Mouse (Mus musculus): ENCODE data around the gene Btbd16. TPM values are rescaled to one million over a fixed set of nuclear protein-coding genes. Genes with fewer than 3 reads are reported as not detected.

Btbd16 gene
- polyA plus RNA-seq (2014; fragmentation: Nextera tagmentation; extraction: Ambion mirVana) = not detected in 2 replicates

GRCm38 (mm10) chr7:130773914-130774630, at the start of gene Btbd16:
Btbd16 (plus strand) TSS chr7:130774069.
- no peak within 1 kb of the TSS for H3K9ac ChIP-seq (ENCODE audit: low read length)
- 45% methylated on average over 9 of the region's 9 CpGs for WGBS
- ATAC-seq (ENCODE audit: insufficient number of reproducible peaks, insufficient read depth, low FRiP score, low read depth) = no peak

DNA sequence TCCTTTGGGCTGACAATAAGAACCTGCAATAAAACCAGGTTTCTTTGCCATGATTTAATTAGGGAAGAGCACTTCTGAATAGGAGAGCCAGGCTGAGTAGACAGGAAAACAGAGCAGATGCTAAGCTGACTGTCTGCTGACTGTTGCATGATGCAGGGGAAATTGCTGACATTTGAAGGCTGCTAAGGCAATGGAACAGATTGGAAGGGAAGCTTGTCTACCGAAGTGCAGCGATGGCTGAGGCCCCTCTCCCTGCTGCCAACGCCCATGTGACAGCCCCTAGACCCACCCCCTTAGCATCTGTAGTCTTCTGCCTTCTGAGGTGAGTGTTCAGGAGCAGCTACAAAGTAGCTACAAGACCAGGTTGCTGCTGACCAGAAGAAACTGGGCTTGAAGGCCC, 47.7 kb upstream of the Btbd16 start:
- Histone ChIP-seq H3K27me3 (ENCODE audit: control insufficient read depth, insufficient read depth, low read length) (no peaks in the 10 kb centered on the region), H3K9me3 (ENCODE audit: control insufficient read depth, low read length) (no peaks in the 10 kb centered on the region), H3K4me3 (ENCODE audit: control insufficient read depth in 1 of 2, insufficient read depth in 1 of 2, low read depth in 1 of 2, low read length in 2 of 2) (no peak overlapping the region), H3K4me2 (ENCODE audit: low read length) (no peak overlapping the region), H3K9ac (ENCODE audit: low read length) (no peak overlapping the region), H3K4me1 (ENCODE audit: control insufficient read depth in 2 of 2, insufficient read depth in 2 of 2, low read length in 2 of 2) (peaks cover 13 to 28% of the 10 kb centered on the region in 2 experiments), H3K27ac (replicated peaks in 1 of 2; ENCODE audit: control insufficient read depth in 1 of 2, insufficient read depth in 1 of 2, low read depth in 2 of 2, low read length in 2 of 2) (peak overlapping the region; percentile 45 to 53; a peak in 3 of 4 replicates), H3K36me3 (ENCODE audit: control insufficient read depth, insufficient read depth, low read length) (peaks cover 51% of the 10 kb centered on the region)
- no peak for ATAC-seq (ENCODE audit: insufficient number of reproducible peaks, insufficient read depth, low FRiP score, low read depth)
- WGBS = 36% methylated on average over 3 of the region's 3 CpGs

More at GRCm38 (mm10) chr7:130773914-130774630, at the start of gene Btbd16:
- H3K9me3 ChIP-seq (ENCODE audit: control insufficient read depth, low read length) = no peaks in the 10 kb centered on the region
- no peaks in the 10 kb centered on the region for H3K36me3 ChIP-seq (ENCODE audit: control insufficient read depth, insufficient read depth, low read length)
- H3K27me3 ChIP-seq (ENCODE audit: control insufficient read depth, insufficient read depth, low read length) = no peaks in the 10 kb centered on the region
- no peak within 1 kb of the TSS for H3K4me3 ChIP-seq (ENCODE audit: control insufficient read depth in 1 of 2, insufficient read depth in 1 of 2, low read depth in 1 of 2, low read length in 2 of 2)
- no peak within 1 kb of the TSS for H3K27ac ChIP-seq (replicated peaks in 1 of 2; ENCODE audit: control insufficient read depth in 1 of 2, insufficient read depth in 1 of 2, low read depth in 2 of 2, low read length in 2 of 2)
- H3K4me2 ChIP-seq (ENCODE audit: low read length) = no peak within 1 kb of the TSS
- peaks cover 6 to 10% of the 10 kb centered on the region in 2 experiments; a peak in 3 of 4 replicates for H3K4me1 ChIP-seq (ENCODE audit: control insufficient read depth in 2 of 2, insufficient read depth in 2 of 2, low read length in 2 of 2)

- no peak overlapping the region for H3K9ac ChIP-seq (ENCODE audit: low read length)
- peaks cover 58% of the 10 kb centered on the region for H3K36me3 ChIP-seq (ENCODE audit: control insufficient read depth, insufficient read depth, low read length)
- H3K4me3 ChIP-seq (ENCODE audit: control insufficient read depth in 1 of 2, insufficient read depth in 1 of 2, low read depth in 1 of 2, low read length in 2 of 2) = no peak overlapping the region
- no peaks in the 10 kb centered on the region for H3K27me3 ChIP-seq (ENCODE audit: control insufficient read depth, insufficient read depth, low read length)
- peak; percentile 15; the same call in 1 of the 2 replicates for ATAC-seq (ENCODE audit: insufficient number of reproducible peaks, insufficient read depth, low FRiP score, low read depth)
- WGBS = 42% methylated on average over 8 of the region's 8 CpGs
- peaks cover 13 to 28% of the 10 kb centered on the region in 2 experiments for H3K4me1 ChIP-seq (ENCODE audit: control insufficient read depth in 2 of 2, insufficient read depth in 2 of 2, low read length in 2 of 2)
- no peaks in the 10 kb centered on the region for H3K9me3 ChIP-seq (ENCODE audit: control insufficient read depth, low read length)
- peak overlapping the region; percentile 21; the same call in 1 of the 2 replicates for H3K4me2 ChIP-seq (ENCODE audit: low read length)
- peak overlapping the region; percentile 53 to 68 for H3K27ac ChIP-seq (replicated peaks in 1 of 2; ENCODE audit: control insufficient read depth in 1 of 2, insufficient read depth in 1 of 2, low read depth in 2 of 2, low read length in 2 of 2)
Measured at GRCm38 (mm10) chr7:130726724-130727422, 47.0 kb upstream of the Btbd16 start.

DNA sequence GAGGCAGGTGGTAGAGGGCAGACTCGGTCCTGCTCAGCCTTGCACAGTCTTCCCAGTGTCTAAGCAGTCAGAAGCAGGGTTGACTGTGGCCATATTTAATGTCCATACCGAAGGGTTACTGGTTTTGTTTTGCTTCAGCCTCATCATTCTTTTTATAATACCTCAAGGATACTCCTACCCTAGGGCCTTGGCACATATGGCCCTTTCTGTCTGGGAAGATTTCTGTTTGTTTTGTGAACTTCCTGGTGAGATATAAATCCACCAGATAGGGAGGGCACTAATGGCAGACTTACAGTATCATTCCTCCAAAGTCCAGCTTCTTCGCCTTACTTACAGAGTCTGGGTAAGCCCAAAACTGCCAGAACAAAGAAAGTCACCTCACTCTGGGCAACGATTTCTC, 46.3 kb upstream of the Btbd16 start:
- Histone ChIP-seq H3K27ac (replicated peaks in 1 of 2; ENCODE audit: control insufficient read depth in 1 of 2, insufficient read depth in 1 of 2, low read depth in 2 of 2, low read length in 2 of 2) (peak overlapping the region; percentile 36 to 68; a peak in 3 of 4 replicates), H3K4me1 (ENCODE audit: control insufficient read depth in 2 of 2, insufficient read depth in 2 of 2, low read length in 2 of 2) (peaks cover 13 to 22% of the 10 kb centered on the region in 2 experiments), H3K9me3 (ENCODE audit: control insufficient read depth, low read length) (no peaks in the 10 kb centered on the region), H3K9ac (ENCODE audit: low read length) (no peak overlapping the region), H3K4me2 (ENCODE audit: low read length) (no peak overlapping the region), H3K4me3 (ENCODE audit: control insufficient read depth in 1 of 2, insufficient read depth in 1 of 2, low read depth in 1 of 2, low read length in 2 of 2) (no peak overlapping the region), H3K36me3 (ENCODE audit: control insufficient read depth, insufficient read depth, low read length) (peaks cover 62% of the 10 kb centered on the region), H3K27me3 (ENCODE audit: control insufficient read depth, insufficient read depth, low read length) (no peaks in the 10 kb centered on the region)
- WGBS = 87% methylated on average over 4 of the region's 4 CpGs
- no peak for ATAC-seq (ENCODE audit: insufficient number of reproducible peaks, insufficient read depth, low FRiP score, low read depth)

GRCm38 (mm10) chr7:130731792-130732191, 42.1 kb upstream of the Btbd16 start:
- WGBS = 92% methylated on average over 7 of the region's 7 CpGs
- ATAC-seq (ENCODE audit: insufficient number of reproducible peaks, insufficient read depth, low FRiP score, low read depth) = no peak
- no peak overlapping the region for H3K4me3 ChIP-seq (ENCODE audit: control insufficient read depth in 1 of 2, insufficient read depth in 1 of 2, low read depth in 1 of 2, low read length in 2 of 2)
- no peak overlapping the region for H3K4me2 ChIP-seq (ENCODE audit: low read length)
- peaks cover 81% of the 10 kb centered on the region for H3K36me3 ChIP-seq (ENCODE audit: control insufficient read depth, insufficient read depth, low read length)
- peaks cover 6 to 10% of the 10 kb centered on the region in 2 experiments for H3K4me1 ChIP-seq (ENCODE audit: control insufficient read depth in 2 of 2, insufficient read depth in 2 of 2, low read length in 2 of 2)
- no peaks in the 10 kb centered on the region for H3K27me3 ChIP-seq (ENCODE audit: control insufficient read depth, insufficient read depth, low read length)
- no peak overlapping the region for H3K9ac ChIP-seq (ENCODE audit: low read length)
- no peaks in the 10 kb centered on the region for H3K9me3 ChIP-seq (ENCODE audit: control insufficient read depth, low read length)
- no peak overlapping the region for H3K27ac ChIP-seq (replicated peaks in 1 of 2; ENCODE audit: control insufficient read depth in 1 of 2, insufficient read depth in 1 of 2, low read depth in 2 of 2, low read length in 2 of 2)

GRCm38 (mm10) chr7:130732908-130733307, 41.0 kb upstream of the Btbd16 start:
- Histone ChIP-seq H3K4me3 (ENCODE audit: control insufficient read depth in 1 of 2, insufficient read depth in 1 of 2, low read depth in 1 of 2, low read length in 2 of 2) (no peak overlapping the region), H3K4me2 (ENCODE audit: low read length) (no peak overlapping the region), H3K4me1 (ENCODE audit: control insufficient read depth in 2 of 2, insufficient read depth in 2 of 2, low read length in 2 of 2) (no peaks in the 10 kb centered on the region; a peak in 1 of 4 replicates), H3K9ac (ENCODE audit: low read length) (no peak overlapping the region), H3K27ac (replicated peaks in 1 of 2; ENCODE audit: control insufficient read depth in 1 of 2, insufficient read depth in 1 of 2, low read depth in 2 of 2, low read length in 2 of 2) (no peak overlapping the region), H3K36me3 (ENCODE audit: control insufficient read depth, insufficient read depth, low read length) (peaks cover 92% of the 10 kb centered on the region), H3K27me3 (ENCODE audit: control insufficient read depth, insufficient read depth, low read length) (no peaks in the 10 kb centered on the region), H3K9me3 (ENCODE audit: control insufficient read depth, low read length) (no peaks in the 10 kb centered on the region)
- no peak for ATAC-seq (ENCODE audit: insufficient number of reproducible peaks, insufficient read depth, low FRiP score, low read depth)
- WGBS = 86% methylated on average over 6 of the region's 6 CpGs

- H3K4me2 ChIP-seq (ENCODE audit: low read length) = no peak overlapping the region
- no peak overlapping the region for H3K27ac ChIP-seq (replicated peaks in 1 of 2; ENCODE audit: control insufficient read depth in 1 of 2, insufficient read depth in 1 of 2, low read depth in 2 of 2, low read length in 2 of 2)
- H3K9ac ChIP-seq (ENCODE audit: low read length) = no peak overlapping the region
- 98% methylated on average over 8 of the region's 8 CpGs for WGBS
- H3K27me3 ChIP-seq (ENCODE audit: control insufficient read depth, insufficient read depth, low read length) = no peaks in the 10 kb centered on the region
- no peak overlapping the region for H3K4me3 ChIP-seq (ENCODE audit: control insufficient read depth in 1 of 2, insufficient read depth in 1 of 2, low read depth in 1 of 2, low read length in 2 of 2)
- peaks cover 95% of the 10 kb centered on the region for H3K36me3 ChIP-seq (ENCODE audit: control insufficient read depth, insufficient read depth, low read length)
- no peaks in the 10 kb centered on the region for H3K9me3 ChIP-seq (ENCODE audit: control insufficient read depth, low read length)
- H3K4me1 ChIP-seq (ENCODE audit: control insufficient read depth in 2 of 2, insufficient read depth in 2 of 2, low read length in 2 of 2) = peaks cover 1 to 2% of the 10 kb centered on the region in 2 experiments; a peak in 3 of 4 replicates
- no peak for ATAC-seq (ENCODE audit: insufficient number of reproducible peaks, insufficient read depth, low FRiP score, low read depth)
Measured at GRCm38 (mm10) chr7:130733423-130733822, 40.4 kb upstream of the Btbd16 start.

Data from heart, embryonic 14.5 days (tissue).